Mouse (Mus musculus) forebrain, embryonic 12.5 days (tissue): ENCODE measurements at regions not wholly inside any gene's neighbourhood (a gene's known extent, or its start where the extent isn't known, plus 50 kb on each side); places are given as distances from the start of the nearest gene placed in this dataset.

Experiments used
- ATAC-seq: fragments of 200-750 bp; cut with Nextera tagmentation; 2 replicates; pipeline ENCODE4 v1.8.0; 2017; ENCODE audit warnings: moderate TSS enrichment; ENCODE audit not compliant: low FRiP score
- H3K27ac ChIP-seq: fragments of 300-500 bp; sonication (generic); 2 replicates; pipeline ENCODE4 v1.5.1; 2016; ENCODE audit warnings: mild to moderate bottlenecking
- H3K27me3 ChIP-seq: fragments of 300-500 bp; sonication (generic); 2 replicates; pipeline ENCODE4 v1.6.1; 2016; ENCODE audit warnings: mild to moderate bottlenecking
- H3K36me3 ChIP-seq: fragments of 300-500 bp; sonication (generic); replicated peaks from 2 replicates; pipeline ENCODE4 v1.6.1; 2016; ENCODE audit warnings: mild to moderate bottlenecking
- H3K4me1 ChIP-seq: fragments of 300-500 bp; sonication (generic); 2 replicates; pipeline ENCODE4 v1.6.1; 2016
- H3K4me2 ChIP-seq: fragments of 300-500 bp; sonication (generic); 2 replicates; pipeline ENCODE4 v1.6.1; 2016; ENCODE audit warnings: mild to moderate bottlenecking, moderate library complexity
- H3K4me3 ChIP-seq: fragments of 300-500 bp; sonication (generic); replicated peaks from 2 replicates; pipeline ENCODE4 v1.5.1; 2016; ENCODE audit warnings: mild to moderate bottlenecking
- H3K9ac ChIP-seq: fragments of 300-500 bp; sonication (generic); 2 replicates; pipeline ENCODE4 v1.6.1; 2016; ENCODE audit warnings: mild to moderate bottlenecking
- H3K9me3 ChIP-seq: fragments of 300-500 bp; sonication (generic); 2 replicates; pipeline ENCODE4 v1.6.1; 2016
- WGBS: fragments of 180-500 bp; shearing (Covaris S2); methylation state at CpG from one replicate; pipeline ENCODE4 v1.1.7; 2016; 5-methylcytosine and 5-hydroxymethylcytosine counted together

DNA sequence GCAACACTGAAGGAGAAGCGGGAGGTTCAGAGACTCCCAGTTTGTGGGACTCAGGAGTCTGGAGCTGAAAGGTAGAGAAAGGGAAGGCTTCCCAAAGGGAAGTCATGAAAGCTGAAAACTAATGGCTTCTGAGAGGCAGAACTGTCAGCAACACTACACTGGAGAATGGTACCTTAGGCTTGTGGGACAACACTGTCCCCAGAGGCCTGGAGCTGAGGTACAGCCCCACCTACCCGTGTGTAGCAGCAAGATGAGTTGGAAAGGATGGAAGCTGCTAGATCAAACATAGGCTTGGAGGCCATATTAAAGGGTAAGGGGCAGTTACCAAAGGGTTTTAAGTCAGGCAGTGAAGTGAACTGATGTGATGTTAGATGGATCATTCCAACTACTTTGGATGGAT is 219.9 kb upstream of the Ccdc122 start:
- WGBS = 87% methylated on average over 2 of the region's 2 CpGs
- Histone ChIP-seq H3K36me3 (no peaks in the 10 kb centered on the region), H3K9ac (no peak overlapping the region), H3K27me3 (0 out of 2 replicates have a peak, but pooled peaks cover 3% of the 10 kb centered on the region), H3K4me2 (no peak overlapping the region), H3K9me3 (no peaks in the 10 kb centered on the region), H3K27ac (no peak overlapping the region), H3K4me3 (no peak overlapping the region), H3K4me1 (peaks cover 32% of the 10 kb centered on the region)
- no peak for ATAC-seq

DNA sequence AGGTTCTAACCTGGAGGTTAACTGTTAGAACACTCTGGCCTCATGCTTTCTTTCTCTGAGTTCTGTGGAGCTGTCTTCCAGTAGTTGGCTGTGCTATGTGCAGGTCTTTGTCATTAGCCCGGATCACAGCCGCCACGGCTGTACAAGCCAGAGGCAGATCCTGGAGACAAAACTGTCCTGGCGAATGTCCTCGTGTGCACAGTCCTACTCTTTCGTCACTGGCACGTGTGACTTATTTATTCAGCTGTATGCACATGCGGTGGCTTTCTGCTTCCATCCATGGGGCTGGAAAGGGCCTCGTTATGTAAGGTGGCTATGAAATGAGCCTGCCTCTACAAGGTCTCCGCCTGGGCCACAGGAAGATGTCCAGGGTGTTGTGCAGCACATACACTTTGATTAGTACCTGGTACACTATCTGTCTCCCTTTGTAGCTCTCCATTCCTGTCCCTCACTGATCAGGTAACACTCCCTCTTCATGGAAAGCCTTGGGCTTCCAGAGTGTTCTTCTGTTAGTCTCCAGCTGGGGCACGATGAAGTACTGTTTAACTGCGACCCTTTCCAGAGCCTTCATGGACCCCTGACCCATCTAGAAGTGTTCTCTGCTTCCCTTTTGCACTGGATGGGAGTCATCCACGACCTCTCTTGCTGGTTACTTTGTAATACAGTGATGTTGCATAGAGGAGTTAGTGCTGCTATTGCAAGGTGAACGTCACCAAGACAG is 224.3 kb upstream of the Ccdc122 start:
- Histone ChIP-seq H3K4me2 (no peak overlapping the region), H3K27ac (no peak overlapping the region), H3K4me1 (peaks cover 17% of the 10 kb centered on the region), H3K36me3 (no peaks in the 10 kb centered on the region), H3K9ac (no peak overlapping the region), H3K27me3 (no peaks in the 10 kb centered on the region), H3K4me3 (no peak overlapping the region), H3K9me3 (no peaks in the 10 kb centered on the region)
- no peak for ATAC-seq
- WGBS = 78% methylated on average over 14 of the region's 14 CpGs

DNA sequence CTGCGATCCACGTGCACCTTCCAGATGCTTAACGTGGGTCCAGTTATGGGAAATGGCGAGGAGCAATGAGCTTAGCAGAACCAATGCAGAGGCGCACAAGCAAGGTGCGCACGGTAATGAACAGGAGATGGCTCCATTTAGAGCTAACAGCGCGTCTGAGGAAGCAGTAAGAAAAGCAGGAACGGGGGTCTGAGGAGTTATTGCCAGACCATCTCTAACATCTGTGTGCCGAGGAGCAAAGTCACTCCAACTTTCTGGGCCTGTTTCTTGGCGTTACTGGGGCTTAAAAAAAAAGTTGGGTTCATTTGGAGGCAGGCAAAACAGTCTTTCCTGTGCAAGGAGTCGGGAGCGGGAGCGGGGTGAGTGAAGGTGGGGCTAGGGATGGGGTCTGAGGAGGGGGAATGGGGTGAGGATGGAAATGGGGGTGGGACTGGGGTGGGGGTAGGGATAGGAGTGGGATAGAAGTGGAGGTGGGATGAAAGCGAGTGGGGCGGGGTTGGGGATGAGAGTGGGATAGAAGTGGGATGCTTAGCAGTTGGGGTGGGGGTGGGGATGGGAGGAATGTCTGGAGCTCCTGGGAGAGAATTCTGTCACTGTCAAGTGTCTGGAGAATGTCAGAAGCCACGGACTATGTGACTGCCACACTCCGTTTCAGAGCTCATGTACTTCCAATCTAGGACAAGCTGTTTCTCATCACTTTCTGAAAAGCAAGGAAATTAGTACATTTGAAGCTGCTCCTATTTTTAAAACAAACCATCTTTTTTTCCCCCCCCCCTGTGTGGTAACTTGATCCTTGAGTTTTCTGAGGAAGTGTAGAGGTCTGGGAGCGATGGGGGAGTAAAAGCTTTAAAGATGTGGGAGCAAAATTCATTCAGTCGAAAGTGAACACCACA is 225.6 kb upstream of the Ccdc122 start:
- peaks cover 10% of the 10 kb centered on the region; the same call in 1 of the 2 replicates for H3K4me1 ChIP-seq
- H3K27ac ChIP-seq = no peak overlapping the region
- no peaks in the 10 kb centered on the region for H3K36me3 ChIP-seq
- no peak overlapping the region for H3K4me3 ChIP-seq
- no peaks in the 10 kb centered on the region for H3K9me3 ChIP-seq
- no peak overlapping the region for H3K9ac ChIP-seq
- H3K4me2 ChIP-seq = peak overlapping the region; percentile 29
- 37% methylated on average over 21 of the region's 21 CpGs for WGBS
- ATAC-seq = no peak
- H3K27me3 ChIP-seq = no peaks in the 10 kb centered on the region

DNA sequence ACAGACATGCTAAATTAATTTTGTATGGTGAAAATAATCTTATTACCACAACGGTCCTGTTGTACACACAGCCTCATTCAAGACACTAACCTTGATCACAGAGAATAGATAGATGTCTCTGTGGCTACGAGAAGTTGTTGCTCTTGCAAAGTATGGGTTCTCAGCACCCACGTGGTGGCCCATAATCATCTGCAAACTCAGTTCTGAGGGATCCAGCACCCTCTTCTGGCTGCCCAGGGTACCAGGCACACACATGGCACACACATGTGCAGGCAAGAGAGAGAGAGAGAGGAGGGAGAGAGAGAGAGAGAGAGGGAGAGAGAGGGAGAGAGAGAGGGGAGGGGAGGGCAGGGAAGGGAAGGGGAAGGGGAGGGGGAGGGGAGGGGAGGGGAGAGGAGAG is 226.5 kb upstream of the Ccdc122 start:
- H3K9me3 ChIP-seq = no peaks in the 10 kb centered on the region
- ATAC-seq = no peak
- WGBS = 89% methylated on average over 3 of the region's 3 CpGs
- peaks cover 10% of the 10 kb centered on the region; the same call in 1 of the 2 replicates for H3K4me1 ChIP-seq
- no peaks in the 10 kb centered on the region for H3K27me3 ChIP-seq
- H3K4me3 ChIP-seq = no peak overlapping the region
- H3K4me2 ChIP-seq = no peak overlapping the region
- no peak overlapping the region for H3K9ac ChIP-seq
- no peak overlapping the region for H3K27ac ChIP-seq
- no peaks in the 10 kb centered on the region for H3K36me3 ChIP-seq

DNA sequence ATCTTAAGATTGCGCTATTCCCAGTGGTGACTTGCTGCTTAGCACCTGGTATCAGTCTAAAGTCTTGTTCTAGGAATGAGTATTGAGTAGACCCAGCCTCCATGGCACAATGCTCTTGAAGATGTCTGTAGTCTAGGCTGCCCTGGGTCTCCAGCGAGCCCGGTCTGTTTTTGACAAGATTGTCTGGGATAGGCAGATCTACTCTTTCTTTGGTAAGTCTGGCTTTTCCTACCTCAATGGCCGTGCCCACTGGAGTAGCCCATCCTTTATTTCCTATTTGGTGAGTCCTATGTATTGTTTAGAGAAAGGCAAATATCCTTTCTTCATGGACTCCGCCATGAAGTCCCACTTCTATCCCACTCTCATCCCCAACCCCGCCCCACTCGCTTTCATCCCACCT is 227.2 kb upstream of the Ccdc122 start:
- 93% methylated on average over 7 of the region's 7 CpGs for WGBS
- Histone ChIP-seq H3K9me3 (no peaks in the 10 kb centered on the region), H3K36me3 (no peaks in the 10 kb centered on the region), H3K4me3 (no peak overlapping the region), H3K27me3 (no peaks in the 10 kb centered on the region), H3K27ac (no peak overlapping the region), H3K4me2 (no peak overlapping the region), H3K4me1 (peaks cover 10% of the 10 kb centered on the region; the same call in 1 of the 2 replicates), H3K9ac (no peak overlapping the region)
- no peak for ATAC-seq

DNA sequence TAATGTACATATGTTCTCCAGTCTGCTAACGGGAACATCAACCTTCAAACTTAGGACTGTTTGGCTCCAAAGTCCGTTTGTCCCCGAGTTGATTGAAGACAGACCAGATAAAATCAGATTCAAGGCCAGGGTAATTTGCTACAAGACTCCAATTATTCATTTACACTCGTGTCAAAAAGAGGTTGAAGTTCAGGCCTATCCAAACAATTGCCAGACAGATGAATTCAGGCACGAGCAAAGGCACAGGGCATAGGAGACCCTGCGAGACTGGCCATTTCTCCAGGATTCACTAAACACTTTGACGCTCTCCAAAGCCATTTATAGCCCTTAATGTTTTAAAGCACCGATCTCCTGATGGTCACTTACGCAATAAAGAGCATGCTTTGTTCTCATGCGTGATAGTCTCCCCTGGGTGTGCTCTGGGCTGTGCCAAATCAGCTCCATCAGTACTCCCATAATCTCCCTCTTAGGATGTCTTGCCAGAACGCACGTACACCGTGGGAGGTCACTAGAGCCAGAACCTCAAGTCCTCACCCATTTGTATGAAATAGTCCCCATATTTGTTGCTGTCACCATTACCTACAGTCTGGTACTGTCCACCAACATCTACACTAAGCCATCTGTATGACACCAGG is 231.3 kb upstream of the Ccdc122 start:
- H3K36me3 ChIP-seq = no peaks in the 10 kb centered on the region
- no peak overlapping the region for H3K9ac ChIP-seq
- no peak overlapping the region for H3K4me2 ChIP-seq
- H3K27ac ChIP-seq = no peak overlapping the region
- H3K4me1 ChIP-seq = peaks cover 3% of the 10 kb centered on the region; the same call in 1 of the 2 replicates
- no peaks in the 10 kb centered on the region for H3K27me3 ChIP-seq
- no peaks in the 10 kb centered on the region for H3K9me3 ChIP-seq
- no peak for ATAC-seq
- WGBS = 85% methylated on average over 13 of the region's 13 CpGs
- H3K4me3 ChIP-seq = no peak overlapping the region

DNA sequence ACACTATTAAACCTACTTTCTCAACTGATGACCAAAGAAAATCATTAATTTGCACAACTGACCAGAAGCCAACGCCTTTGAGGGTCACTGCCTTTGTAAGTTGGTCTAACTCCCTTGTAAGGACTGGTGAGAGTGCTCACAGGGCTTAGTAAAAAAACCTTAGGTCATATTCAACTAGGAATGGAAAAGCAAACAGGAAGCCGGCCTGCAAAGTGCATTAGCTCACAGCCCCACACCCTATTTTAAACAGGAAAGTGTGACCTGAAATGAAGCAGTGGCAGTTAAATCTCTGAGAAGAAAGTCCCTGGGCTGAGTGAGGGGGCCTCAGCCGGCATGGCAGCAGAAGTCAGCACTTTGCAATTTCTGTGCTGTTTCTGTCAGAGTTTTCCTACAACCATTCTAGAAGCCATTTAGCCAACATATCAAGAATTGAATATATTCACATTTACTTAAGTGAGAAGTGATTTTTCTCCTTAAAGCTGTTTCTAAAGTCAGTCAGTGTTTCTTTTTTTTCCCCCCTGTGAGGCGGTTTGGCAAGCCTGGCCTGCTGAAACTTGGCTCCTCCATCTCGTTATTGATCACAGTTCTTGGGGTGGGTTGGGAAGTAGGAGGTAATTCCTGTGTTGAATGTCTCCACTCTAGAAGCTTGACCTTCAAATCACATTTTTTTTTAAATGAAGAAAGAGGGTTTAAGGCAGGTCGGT is 232.0 kb upstream of the Ccdc122 start:
- Histone ChIP-seq H3K27me3 (no peaks in the 10 kb centered on the region), H3K27ac (no peak overlapping the region), H3K36me3 (no peaks in the 10 kb centered on the region), H3K4me3 (no peak overlapping the region), H3K4me2 (no peak overlapping the region), H3K9me3 (no peaks in the 10 kb centered on the region), H3K4me1 (peaks cover 5% of the 10 kb centered on the region; the same call in 1 of the 2 replicates), H3K9ac (no peak overlapping the region)
- no peak for ATAC-seq
- 75% methylated on average over 6 of the region's 6 CpGs for WGBS

DNA sequence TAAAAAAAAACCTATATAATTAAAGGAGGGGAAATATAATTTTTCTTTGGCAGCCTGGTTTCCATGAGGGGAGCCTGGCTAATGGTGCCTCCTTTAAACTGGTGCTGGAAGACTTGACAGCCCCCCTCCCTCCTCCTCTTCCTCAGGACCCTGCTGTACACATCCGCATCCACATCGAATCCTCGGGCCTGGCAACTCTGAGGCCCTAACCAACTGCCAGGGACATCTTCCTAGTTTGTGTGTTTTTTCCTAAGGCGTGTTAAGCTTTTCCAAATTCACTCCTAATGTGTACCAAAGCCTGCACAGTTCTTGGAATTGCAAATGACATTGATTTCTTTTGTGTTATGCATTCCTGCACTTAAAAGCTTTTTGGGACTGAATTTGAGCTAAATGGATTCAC is 236.4 kb upstream of the Ccdc122 start:
- ATAC-seq = no peak
- no peak overlapping the region for H3K4me3 ChIP-seq
- WGBS = 53% methylated on average over 4 of the region's 4 CpGs

DNA sequence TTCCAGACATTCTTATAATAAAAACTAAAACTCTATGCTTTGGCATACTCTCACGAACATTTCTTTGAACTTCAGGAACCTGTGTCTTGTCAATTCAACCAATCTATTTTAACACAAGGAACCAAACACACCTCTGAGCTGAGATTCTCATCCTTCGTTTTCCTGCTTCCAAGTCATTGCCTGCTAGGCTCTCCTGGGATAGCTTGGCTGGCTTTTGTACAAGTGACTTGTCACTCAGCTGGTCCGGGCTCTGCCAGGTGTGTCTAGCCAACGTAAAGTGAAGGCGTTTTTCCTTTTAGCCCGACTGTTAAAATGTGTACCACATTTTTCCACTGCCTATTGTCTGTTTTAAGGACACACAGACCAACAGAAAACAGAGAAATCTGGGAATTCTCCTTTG is 236.8 kb upstream of the Ccdc122 start:
- Histone ChIP-seq H3K9ac (no peak overlapping the region), H3K36me3 (no peaks in the 10 kb centered on the region), H3K4me2 (no peak overlapping the region), H3K4me1 (peaks cover 12% of the 10 kb centered on the region), H3K27ac (no peak overlapping the region), H3K27me3 (no peaks in the 10 kb centered on the region; the same call in 1 of the 2 replicates), H3K9me3 (no peaks in the 10 kb centered on the region), H3K4me3 (no peak overlapping the region)
- ATAC-seq = no peak
- WGBS = 80% methylated on average over 6 of the region's 6 CpGs

More for the DNA sequence above, 236.4 kb upstream of the Ccdc122 start:
- no peak overlapping the region for H3K9ac ChIP-seq
- H3K36me3 ChIP-seq = no peaks in the 10 kb centered on the region
- no peak overlapping the region for H3K27ac ChIP-seq
- H3K27me3 ChIP-seq = no peaks in the 10 kb centered on the region; the same call in 1 of the 2 replicates
- H3K4me1 ChIP-seq = peaks cover 12% of the 10 kb centered on the region
- H3K9me3 ChIP-seq = no peaks in the 10 kb centered on the region
- H3K4me2 ChIP-seq = no peak overlapping the region

DNA sequence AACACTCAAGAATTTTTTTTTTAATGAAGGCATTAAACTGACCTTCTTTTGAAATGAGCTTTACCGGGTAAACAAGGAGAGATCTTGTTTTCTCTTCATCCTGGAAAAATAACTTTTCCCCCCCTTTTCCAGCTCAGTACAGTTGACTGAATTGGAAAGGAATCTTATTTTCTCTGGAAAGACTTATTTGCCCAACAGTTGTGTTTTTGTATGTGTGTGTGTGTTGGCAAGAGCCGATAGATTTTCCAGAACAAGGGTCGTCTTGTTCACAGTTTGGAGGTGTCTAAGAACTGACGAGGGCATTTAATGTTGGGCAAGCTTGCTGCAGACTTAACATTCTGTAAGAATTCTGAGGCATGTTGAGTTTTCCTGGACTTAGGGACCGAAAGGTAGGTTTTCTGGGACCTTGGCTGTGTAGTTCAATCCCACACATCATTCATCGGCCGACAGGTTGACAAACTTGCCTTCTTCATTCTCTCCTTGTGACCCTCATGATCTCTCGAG is 237.6 kb upstream of the Ccdc122 start:
- no peaks in the 10 kb centered on the region for H3K36me3 ChIP-seq
- no peak overlapping the region for H3K4me2 ChIP-seq
- H3K4me3 ChIP-seq = no peak overlapping the region
- ATAC-seq = no peak
- H3K4me1 ChIP-seq = peaks cover 12% of the 10 kb centered on the region
- 86% methylated on average over 8 of the region's 8 CpGs for WGBS
- no peaks in the 10 kb centered on the region; the same call in 1 of the 2 replicates for H3K27me3 ChIP-seq
- no peak overlapping the region for H3K9ac ChIP-seq
- no peaks in the 10 kb centered on the region for H3K9me3 ChIP-seq
- no peak overlapping the region for H3K27ac ChIP-seq

DNA sequence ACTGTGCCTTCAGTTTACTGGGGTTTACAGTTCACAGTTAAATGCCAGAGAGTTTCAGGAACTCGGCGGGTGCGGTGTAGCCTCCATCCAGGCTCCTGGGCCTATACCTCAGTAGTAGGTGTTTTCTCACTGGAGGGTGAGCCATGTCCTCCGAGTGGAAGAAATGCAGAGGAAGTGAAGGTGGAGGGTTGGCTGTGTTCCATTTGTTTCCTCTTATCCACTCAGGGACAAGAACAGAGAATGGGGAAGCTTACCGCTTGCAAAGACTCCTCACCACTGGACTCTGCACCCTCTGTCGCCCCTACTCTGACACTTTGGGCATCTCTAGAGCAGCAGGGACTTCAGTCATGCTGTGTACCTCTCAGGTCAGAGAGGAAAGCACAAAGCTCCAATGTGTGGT is 238.1 kb upstream of the Ccdc122 start:
- Histone ChIP-seq H3K4me1 (peaks cover 12% of the 10 kb centered on the region), H3K36me3 (no peaks in the 10 kb centered on the region), H3K4me3 (no peak overlapping the region), H3K27me3 (no peaks in the 10 kb centered on the region; the same call in 1 of the 2 replicates), H3K9ac (no peak overlapping the region), H3K9me3 (no peaks in the 10 kb centered on the region), H3K27ac (no peak overlapping the region), H3K4me2 (no peak overlapping the region)
- ATAC-seq = no peak
- whole genome bisulfite sequencing = 86% methylated on average over 6 of the region's 6 CpGs
